Mouse (Mus musculus) cerebellum, adult 9-10 months (tissue): ENCODE measurements around the gene Aldh5a1.

ENCODE experiments used
- DNase-seq: peaks from one replicate; pipeline ENCODE4 v3.0.0; 2022

The Aldh5a1 gene

GRCm38 (mm10) chr13:24930591-24930990, 6.9 kb downstream of the Aldh5a1 start:
- no peak for DNase-seq

GRCm38 (mm10) chr13:24923991-24924390, 13.5 kb downstream of the Aldh5a1 start:
- DNase-seq = no peak

GRCm38 (mm10) chr13:24921281-24921680, 16.2 kb downstream of the Aldh5a1 start:
- DNase-seq = no peak

GRCm38 (mm10) chr13:24920333-24920977, 17.0 kb downstream of the Aldh5a1 start:
- peak; percentile 45 for DNase-seq

- DNase-seq = no peak
Observed at GRCm38 (mm10) chr13:24915831-24916230, 21.6 kb downstream of the Aldh5a1 start.

GRCm38 (mm10) chr13:24914915-24915314, 22.5 kb downstream of the Aldh5a1 start:
- DNase-seq = no peak

- DNase-seq = no peak
Observed at GRCm38 (mm10) chr13:24913576-24913975, 23.9 kb downstream of the Aldh5a1 start.

- no peak for DNase-seq
Observed at GRCm38 (mm10) chr13:24909112-24909511, 28.3 kb downstream of the Aldh5a1 start.

GRCm38 (mm10) chr13:24906831-24907570, 30.5 kb downstream of the Aldh5a1 start:
- DNase-seq = no peak

GRCm38 (mm10) chr13:24905422-24905821, 32.0 kb downstream of the Aldh5a1 start:
- no peak for DNase-seq

GRCm38 (mm10) chr13:24903412-24903811, 34.0 kb downstream of the Aldh5a1 start:
- DNase-seq = no peak

GRCm38 (mm10) chr13:24901916-24902315, 35.5 kb downstream of the Aldh5a1 start:
- no peak for DNase-seq

- DNase-seq = no peak
Observed at GRCm38 (mm10) chr13:24893880-24894279, 43.6 kb downstream of the Aldh5a1 start.

GRCm38 (mm10) chr13:24892516-24892915, 44.9 kb downstream of the Aldh5a1 start:
- DNase-seq = no peak

- DNase-seq = no peak
Observed at GRCm38 (mm10) chr13:24889554-24889953, 47.9 kb downstream of the Aldh5a1 start.

GRCm38 (mm10) chr13:24882411-24882810, 55.0 kb downstream of the Aldh5a1 start:
- DNase-seq = no peak

GRCm38 (mm10) chr13:24880704-24881103, 56.8 kb downstream of the Aldh5a1 start:
- no peak for DNase-seq

GRCm38 (mm10) chr13:24880208-24880607, 57.3 kb downstream of the Aldh5a1 start:
- no peak for DNase-seq

GRCm38 (mm10) chr13:24879359-24880040, 58.0 kb downstream of the Aldh5a1 start:
- no peak for DNase-seq

GRCm38 (mm10) chr13:24868233-24868632, 69.2 kb downstream of the Aldh5a1 start:
- DNase-seq = no peak

GRCm38 (mm10) chr13:24867789-24868188, 69.7 kb downstream of the Aldh5a1 start:
- DNase-seq = no peak

GRCm38 (mm10) chr13:24866430-24867402, 70.7 kb downstream of the Aldh5a1 start:
- DNase-seq = no peak

- DNase-seq = peak; percentile 67
Observed at GRCm38 (mm10) chr13:24862520-24862919, 74.9 kb downstream of the Aldh5a1 start.
